Mouse (Mus musculus): ENCODE measurements around the gene Magoh.

Gene Magoh

GRCm38 (mm10) chr4:107856958-107857686 lies 22.4 kb upstream of the Magoh start:
- ChIA-PET POLR2A (interaction anchor here in 2 of 4 experiments (0.9 to 1.6 kb wide), 4 partner anchors 10 to 33 kb away, joined by 3 to 6 read pairs (median 3); partner anchors contain the start of gene 0610037L13Rik (in 1 of the 2)), CTCF (interaction anchor here in 1 of 4 experiments (1.8 kb wide), 1 partner anchor 119 kb away, joined by 7 read pairs; no protein-coding TSS in a partner anchor)

GRCm38 (mm10) chr4:107858995-107859394 lies 20.6 kb upstream of the Magoh start:
- ChIA-PET POLR2A (no interaction called here), CTCF (no interaction called here)

- ChIA-PET CTCF (no interaction called here), POLR2A (no interaction called here)
These were observed 14.7 kb upstream of the Magoh start for GRCm38 (mm10) chr4:107864866-107865265.

- POLR2A ChIA-PET, result interaction anchor here in 2 of 4 experiments (1.6 to 3.3 kb wide), 2 partner anchors 8 to 78 kb away, joined by 5 to 33 read pairs; partner anchors contain the start of gene 0610037L13Rik (in 1 of the 2)
- CTCF ChIA-PET, result no interaction called here
These were observed 2.1 kb downstream of the Magoh start for GRCm38 (mm10) chr4:107881631-107882030.

GRCm38 (mm10) chr4:107886371-107886770 lies 6.8 kb downstream of the Magoh start:
- CTCF ChIA-PET, result interaction anchor here in 1 of 4 experiments (1.1 to 1.3 kb wide), 2 partner anchors 10 to 149 kb away, joined by 3 to 6 read pairs; no protein-coding TSS in a partner anchor
- POLR2A ChIA-PET, result interaction anchor here in 2 of 4 experiments (0.6 to 1.4 kb wide), 6 partner anchors 22 to 441 kb away, joined by 3 to 4 read pairs (median 3); partner anchors contain the start of gene Coa7 (in 1 of the 2)

GRCm38 (mm10) chr4:107889385-107889730 lies 9.8 kb downstream of the Magoh start:
- CTCF ChIA-PET, result interaction anchor here in 3 of 4 experiments (0.7 to 1.0 kb wide), 5 partner anchors 14 to 402 kb away, joined by 3 to 5 read pairs (median 3); no protein-coding TSS in a partner anchor
- POLR2A ChIA-PET, result interaction anchor here in 3 of 4 experiments (0.6 to 2.4 kb wide), 67 partner anchors 9 to 1229 kb away, joined by 3 to 33 read pairs (median 4); partner anchors contain the start of genes Coa7 (in 2 of the 3), Cpt2 (in 2 of the 3), Lrp8 (in 2 of the 3) and Magoh (in 2 of the 3)

- ChIA-PET CTCF (interaction anchor here in 3 of 4 experiments (0.7 to 1.0 kb wide), 6 partner anchors 13 to 401 kb away, joined by 3 to 5 read pairs (median 3); no protein-coding TSS in a partner anchor), POLR2A (interaction anchor here in 3 of 4 experiments (0.6 to 2.4 kb wide), 70 partner anchors 9 to 1228 kb away, joined by 3 to 33 read pairs (median 4); partner anchors contain the start of genes Coa7 (in 2 of the 3), Cpt2 (in 2 of the 3), Lrp8 (in 2 of the 3) and Magoh (in 2 of the 3))
These were observed 10.3 kb downstream of the Magoh start, which contains the start of gene 0610037L13Rik for GRCm38 (mm10) chr4:107889731-107890432. 0610037L13Rik (plus strand) TSS chr4:107889813.

GRCm38 (mm10) chr4:107892663-107893062 lies 13.1 kb downstream of the Magoh start:
- ChIA-PET POLR2A (interaction anchor here in 3 of 4 experiments (0.6 to 1.1 kb wide), 5 partner anchors 11 to 496 kb away, joined by 3 to 6 read pairs (median 3); no protein-coding TSS in a partner anchor), CTCF (interaction anchor here in 3 of 4 experiments (0.7 to 1.5 kb wide), 6 partner anchors 44 to 434 kb away, joined by 3 to 5 read pairs (median 3); no protein-coding TSS in a partner anchor)

- ChIA-PET CTCF (no interaction called here), POLR2A (interaction anchor here in 3 of 4 experiments (0.6 to 2.7 kb wide), 3 partner anchors 10 to 122 kb away, joined by 3 to 10 read pairs (median 3); partner anchors contain the start of gene 0610037L13Rik (in 1 of the 3))
These were observed 19.8 kb downstream of the Magoh start for GRCm38 (mm10) chr4:107899211-107899927.

- CTCF ChIA-PET, result interaction anchor here in 2 of 4 experiments (0.5 to 0.6 kb wide), 2 partner anchors 59 to 467 kb away, joined by 3 read pairs; no protein-coding TSS in a partner anchor
- POLR2A ChIA-PET, result interaction anchor here (0.6 to 2.7 kb wide), 8 partner anchors 10 to 697 kb away, joined by 3 to 10 read pairs (median 3); partner anchors contain the start of genes 0610037L13Rik (in 2 of the 4) and Cpt2 (in 1 of the 4)
These were observed 20.7 kb downstream of the Magoh start for GRCm38 (mm10) chr4:107900206-107900605.

GRCm38 (mm10) chr4:107904252-107904651 lies 24.7 kb downstream of the Magoh start:
- POLR2A ChIA-PET, result interaction anchor here in 1 of 4 experiments (0.8 to 1.2 kb wide), 4 partner anchors 12 to 121 kb away, joined by 3 to 4 read pairs (median 3); partner anchors contain the start of genes 0610037L13Rik and Cpt2
- CTCF ChIA-PET, result interaction anchor here in 3 of 4 experiments (0.5 to 0.6 kb wide), 3 partner anchors 111 to 726 kb away, joined by 3 to 4 read pairs (median 3); no protein-coding TSS in a partner anchor

- ChIA-PET POLR2A (interaction anchor here in 1 of 4 experiments (1.1 kb wide), 1 partner anchor 17 kb away, joined by 3 read pairs; the partner anchor contains the start of gene 0610037L13Rik), CTCF (interaction anchor here in 2 of 4 experiments (0.5 to 0.6 kb wide), 2 partner anchors 132 to 686 kb away, joined by 3 read pairs; no protein-coding TSS in a partner anchor)
These were observed 27.0 kb downstream of the Magoh start for GRCm38 (mm10) chr4:107906561-107906960.

GRCm38 (mm10) chr4:107910020-107910419 lies 30.5 kb downstream of the Magoh start:
- ChIA-PET CTCF (no interaction called here), POLR2A (interaction anchor here in 2 of 4 experiments (0.6 to 1.5 kb wide), 2 partner anchors 11 to 21 kb away, joined by 3 read pairs; no protein-coding TSS in a partner anchor)

- POLR2A ChIA-PET, result interaction anchor here in 1 of 4 experiments (2.5 kb wide), 1 partner anchor 30 kb away, joined by 10 read pairs; the partner anchor contains the start of gene 0610037L13Rik
- CTCF ChIA-PET, result no interaction called here
These were observed 40.8 kb downstream of the Magoh start for GRCm38 (mm10) chr4:107920336-107920735.

GRCm38 (mm10) chr4:107921152-107921695 lies 41.7 kb downstream of the Magoh start:
- ChIA-PET CTCF (no interaction called here), POLR2A (interaction anchor here in 2 of 4 experiments (0.6 to 2.5 kb wide), 3 partner anchors 11 to 31 kb away, joined by 3 to 10 read pairs (median 3); partner anchors contain the start of gene 0610037L13Rik (in 1 of the 2))

GRCm38 (mm10) chr4:107921952-107922351 lies 42.4 kb downstream of the Magoh start:
- ChIA-PET CTCF (interaction anchor here in 1 of 4 experiments (1.5 kb wide), 1 partner anchor 15 kb away, joined by 4 read pairs; no protein-coding TSS in a partner anchor), POLR2A (interaction anchor here in 3 of 4 experiments (0.6 to 2.5 kb wide), 4 partner anchors 12 to 824 kb away, joined by 3 to 10 read pairs (median 4); partner anchors contain the start of gene 0610037L13Rik (in 2 of the 3))
